Mouse (Mus musculus) left cerebral cortex, postnatal 4 days (tissue): ENCODE results near the gene Zfp330. TPM values are rescaled to one million over a fixed set of nuclear protein-coding genes. Genes with fewer than 3 reads are reported as not detected.

Experiments
- DNase-seq: peaks from one replicate; pipeline ENCODE4 v3.0.0-alpha.2; 2022
- intact Hi-C: fragments of 180-260 bp; cut with DNase I; formaldehyde crosslinking; loops from one replicate; pipeline ENCODE4 v1.15.1; 2025
- total RNA-seq, 2 experiments: library from RNA; stranded (reverse); gene quantifications; 2 replicates each; pipeline ENCODE4 v1.2.3; 2021

Gene Zfp330
- 10 to 100 TPM; 56.8 to 57.2 TPM for total RNA-seq

- intact Hi-C loops = no loop called here
- DNase-seq = peak; percentile 93
Observed at GRCm38 (mm10) chr8:82774093-82774422, at the start of gene Zfp330. Gene Zfp330, minus strand, starts transcription at chr8:82774160.

DNA sequence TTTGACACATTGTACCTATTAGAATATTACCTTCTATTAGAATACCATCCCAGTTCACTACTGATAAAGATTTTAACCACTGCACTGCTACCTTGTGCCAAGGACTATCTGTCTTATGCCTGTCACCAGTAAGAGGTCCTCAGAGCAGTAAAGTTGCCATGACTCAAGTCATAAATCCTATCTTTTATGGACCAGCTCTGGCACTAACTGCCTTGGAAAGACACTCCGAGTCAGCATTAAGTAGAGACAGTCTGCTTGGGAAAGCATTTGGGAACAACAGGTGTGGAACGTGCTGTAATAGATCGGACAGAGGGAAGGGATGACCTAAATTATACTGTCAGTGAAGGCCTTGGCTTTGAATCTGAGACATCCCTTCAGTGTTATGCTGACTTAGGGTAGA lies 4.0 kb upstream of the Zfp330 start:
- DNase-seq = no peak
- intact Hi-C loops = no loop called here

DNA sequence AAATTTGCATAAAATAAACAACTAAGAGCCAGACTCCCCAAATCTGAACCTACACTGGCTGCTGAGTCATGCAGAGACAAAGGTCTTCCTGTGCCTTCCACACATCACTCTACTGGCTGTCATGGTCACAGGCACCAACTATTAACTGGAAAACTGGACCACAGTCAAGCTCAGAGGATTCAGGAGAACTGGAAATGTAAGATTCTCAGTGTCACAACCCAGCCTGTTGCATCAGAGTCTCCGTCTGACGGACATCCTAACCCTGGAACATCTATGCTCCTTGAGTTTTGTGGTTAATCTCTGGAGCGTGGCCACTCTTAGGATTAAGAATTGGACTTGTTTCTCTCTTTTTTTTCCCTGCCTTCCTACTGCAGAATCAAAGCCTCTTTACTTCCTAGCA lies 3.4 kb upstream of the Zfp330 start:
- no peak for DNase-seq
- intact Hi-C loops = no loop called here

DNA sequence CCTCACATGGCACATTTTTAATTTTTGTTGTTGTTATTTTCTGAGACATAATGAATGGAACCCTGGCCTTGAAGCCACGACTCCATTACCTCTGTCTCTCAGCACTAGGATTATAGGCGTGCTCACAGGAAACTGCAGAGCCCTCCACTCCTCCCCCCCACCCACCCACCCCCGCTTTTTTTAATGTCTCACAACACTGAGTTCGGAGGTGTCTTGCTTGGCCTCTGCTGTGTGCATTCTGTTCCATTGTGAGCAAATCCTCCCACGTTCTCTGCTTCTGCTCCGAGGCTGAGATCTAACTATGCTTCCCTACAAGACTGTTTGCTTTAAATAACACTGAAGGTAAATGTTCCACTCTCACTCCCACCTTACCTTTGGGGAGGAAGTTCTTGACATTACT lies 522 bp upstream of the Zfp330 start:
- intact Hi-C loops = no loop called here
- no peak for DNase-seq

GRCm38 (mm10) chr8:82773332-82774092 lies 448 bp downstream of the Zfp330 start:
- intact Hi-C loops = no loop called here
- DNase-seq = no peak

GRCm38 (mm10) chr8:82770886-82771285 lies 3.1 kb downstream of the Zfp330 start:
- DNase-seq = no peak
- intact Hi-C loops = no loop called here

DNA sequence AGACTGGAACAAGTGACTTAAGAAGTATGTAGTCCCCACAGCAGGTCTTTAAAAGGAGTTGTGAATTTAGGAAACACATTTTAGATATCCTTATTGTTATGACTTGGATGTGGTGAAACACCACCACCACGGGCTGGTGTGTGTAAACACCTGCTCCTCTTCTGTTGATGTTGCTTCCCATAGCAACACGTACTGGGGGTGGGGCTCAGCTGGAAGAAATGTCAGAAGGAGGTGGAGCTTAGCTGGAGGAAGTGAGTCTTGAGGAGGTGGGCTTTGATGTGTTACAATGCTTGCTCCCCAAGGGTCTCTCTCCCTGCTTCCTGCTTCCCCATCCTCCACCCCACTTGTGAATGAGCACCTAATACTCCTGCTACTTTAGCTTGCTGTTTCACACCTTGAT lies 14.9 kb downstream of the Zfp330 start:
- no peak for DNase-seq
- intact Hi-C loops = no loop called here

DNA sequence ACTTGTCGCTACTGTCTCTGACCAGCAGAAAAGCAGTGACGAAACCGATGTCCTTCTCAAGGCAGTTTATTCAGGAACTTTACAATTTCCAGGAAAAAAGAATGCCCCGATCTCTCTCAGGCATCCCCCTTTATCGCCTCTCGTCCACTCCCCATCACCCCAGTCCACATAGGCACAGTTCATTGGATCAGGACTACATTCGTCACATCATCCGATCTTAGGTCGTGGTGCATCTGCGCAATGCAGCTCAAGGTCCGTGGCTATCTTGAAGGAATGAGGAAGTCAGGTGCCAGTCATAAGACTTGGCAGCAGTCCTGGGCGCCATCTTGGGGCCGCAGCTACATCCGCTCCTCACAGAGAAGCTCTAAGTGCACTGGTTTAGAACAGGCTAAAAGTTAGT lies 19.0 kb downstream of the Zfp330 start:
- intact Hi-C loops = no loop called here
- no peak for DNase-seq

- DNase-seq = no peak
- intact Hi-C loops = loop anchor here (5.0 to 10.0 kb wide), 3 partner anchors 392 to 1682 kb away; no protein-coding TSS in a partner anchor
Observed at GRCm38 (mm10) chr8:82746617-82747016, 27.3 kb downstream of the Zfp330 start.

- intact Hi-C loops = loop anchor here (10.0 kb wide), 2 partner anchors 389 to 1679 kb away; no protein-coding TSS in a partner anchor
- peak; percentile 66 for DNase-seq
Observed at GRCm38 (mm10) chr8:82743905-82744904, 29.8 kb downstream of the Zfp330 start.

Other genes with a start within 250 kb of the Zfp330 start
- 10 to 100 TPM; 20.1 to 21.4 TPM for gene Rnf150, start 89.2 kb upstream of the Zfp330 start, total RNA-seq